In genomic region chr11:5102384-5102783, GRCm38 (mm10) we compare ENCODE assay signal across 1 mouse cellular context.
TF ChIP-seq lines count a peak whose summit lies in the region.

No protein-coding gene starts in this region.

TF ChIP-seq in MEL, 35 proteins besides CTCF, POLR2A, EP300 and RAD21 (continued from another document):
- TF ChIP-seq JUND (IDR thresholded peaks at IDR 0.05; ENCODE audit: low read depth, low read length) (no peak), USF1 (IDR thresholded peaks at IDR 0.05; ENCODE audit: low read depth, low read length) (no peak), MAZ (IDR thresholded peaks at IDR 0.05; ENCODE audit: low read depth, low read length) (peak; percentile 9; the same call in 1 of the 2 replicates), KAT2A (conservative IDR thresholded peaks at IDR 0.05; ENCODE audit: low read depth, low read length) (no peak), TCF12 (IDR thresholded peaks at IDR 0.05; ENCODE audit: low read depth, low read length) (peak; percentile 98), MXI1 (IDR thresholded peaks at IDR 0.05; ENCODE audit: low read depth, low read length) (no peak), GATA1 (IDR thresholded peaks at IDR 0.05; ENCODE audit: low read depth, low read length) (peak; percentile 98), MEF2A (IDR thresholded peaks at IDR 0.05; ENCODE audit: extremely low read depth, insufficient replicate concordance, low read depth, low read length, poor library complexity, severe bottlenecking) (no peak), SMC3 (IDR thresholded peaks at IDR 0.05; ENCODE audit: low read depth, low read length) (no peak), TAL1 (IDR thresholded peaks at IDR 0.05; ENCODE audit: low read length) (peak; percentile 99), ELF1 (IDR thresholded peaks at IDR 0.05; ENCODE audit: low read depth, low read length) (no peak), USF2 (IDR thresholded peaks at IDR 0.05; ENCODE audit: borderline replicate concordance in 1 of 2, insufficient read depth in 1 of 2, low read depth in 1 of 2, low read length in 2 of 2) (no peak), ZC3H11A (IDR thresholded peaks at IDR 0.05; ENCODE audit: low read depth, low read length) (no peak), SIN3A (IDR thresholded peaks at IDR 0.05; ENCODE audit: low read length) (peak; percentile 89), CHD1 (IDR thresholded peaks at IDR 0.05; ENCODE audit: low read depth, low read length) (no peak), NELFE (IDR thresholded peaks at IDR 0.05; ENCODE audit: low read depth, low read length) (no peak), GABPA (IDR thresholded peaks at IDR 0.05; ENCODE audit: low read depth, low read length) (0 out of 2 replicates have a peak, but pooled peaks have one; percentile 39), POLR2AphosphoS5 (IDR thresholded peaks at IDR 0.05; ENCODE audit: borderline replicate concordance, low read depth, low read length) (no peak), ZKSCAN1 (IDR thresholded peaks at IDR 0.05; ENCODE audit: low read depth, low read length) (no peak), CHD2 (IDR thresholded peaks at IDR 0.05; ENCODE audit: low read length) (no peak), MAFK (IDR thresholded peaks at IDR 0.05; ENCODE audit: borderline replicate concordance, low read depth, low read length) (no peak), HCFC1 (IDR thresholded peaks at IDR 0.05; ENCODE audit: low read depth, low read length) (no peak), ZNF384 (IDR thresholded peaks at IDR 0.05; ENCODE audit: low read depth, low read length) (no peak; the same call in 1 of the 2 replicates), BHLHE40 (IDR thresholded peaks at IDR 0.05; ENCODE audit: borderline replicate concordance, low read depth, low read length) (peak; percentile 44; the same call in 1 of the 2 replicates), POLR2AphosphoS2 (IDR thresholded peaks at IDR 0.05; ENCODE audit: low read length) (no peak), RCOR1 (IDR thresholded peaks at IDR 0.05; ENCODE audit: low read depth, low read length) (peak; percentile 93), E2F4 (IDR thresholded peaks at IDR 0.05; ENCODE audit: borderline replicate concordance, low read depth, low read length) (0 out of 2 replicates have a peak, but pooled peaks have one; percentile 47), MYB (IDR thresholded peaks at IDR 0.05; ENCODE audit: low read depth, low read length) (peak; percentile 93), UBTF (IDR thresholded peaks at IDR 0.05; ENCODE audit: borderline replicate concordance, insufficient read depth, low read depth, low read length) (no peak), TBP (IDR thresholded peaks at IDR 0.05; ENCODE audit: low read depth, low read length) (peak; percentile 55; the same call in 1 of the 2 replicates), NRF1 (IDR thresholded peaks at IDR 0.05; ENCODE audit: insufficient read depth, low read depth, low read length, poor library complexity, severe bottlenecking) (no peak)
